Mouse (Mus musculus) R1 (cell line): ENCODE measurements at regions not wholly inside any gene's neighbourhood (a gene's known extent, or its start where the extent isn't known, plus 50 kb on each side); places are given as distances from the start of the nearest gene placed in this dataset.

Experiments
- DNase-seq: peaks from one replicate; pipeline ENCODE4 v3.0.0-alpha.2; 2018; ENCODE audit warnings: low read depth, low spot score

- no peak for DNase-seq
These were observed 55.5 kb downstream of the E030025P04Rik start for GRCm38 (mm10) chr11:109088488-109089252.

DNA sequence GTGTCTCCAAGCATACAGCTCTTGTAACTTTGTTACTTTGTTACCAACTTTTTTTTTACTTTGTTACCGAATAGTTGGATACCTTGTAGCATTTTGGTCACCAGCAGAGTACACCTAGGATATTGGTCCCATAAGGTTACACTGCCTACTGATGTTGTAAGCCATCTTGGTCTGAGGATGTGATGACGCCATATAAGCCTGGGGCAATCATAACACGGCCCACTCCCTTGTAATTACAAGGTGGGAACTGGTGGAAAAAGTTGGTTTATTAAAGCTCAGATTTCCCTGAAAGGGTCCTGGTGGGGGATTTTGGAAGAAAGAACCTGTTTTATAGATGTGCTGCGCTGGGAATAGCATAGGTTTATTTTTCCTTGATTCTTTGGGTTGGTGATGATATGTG, 62.2 kb downstream of the E030025P04Rik start:
- DNase-seq = no peak

DNA sequence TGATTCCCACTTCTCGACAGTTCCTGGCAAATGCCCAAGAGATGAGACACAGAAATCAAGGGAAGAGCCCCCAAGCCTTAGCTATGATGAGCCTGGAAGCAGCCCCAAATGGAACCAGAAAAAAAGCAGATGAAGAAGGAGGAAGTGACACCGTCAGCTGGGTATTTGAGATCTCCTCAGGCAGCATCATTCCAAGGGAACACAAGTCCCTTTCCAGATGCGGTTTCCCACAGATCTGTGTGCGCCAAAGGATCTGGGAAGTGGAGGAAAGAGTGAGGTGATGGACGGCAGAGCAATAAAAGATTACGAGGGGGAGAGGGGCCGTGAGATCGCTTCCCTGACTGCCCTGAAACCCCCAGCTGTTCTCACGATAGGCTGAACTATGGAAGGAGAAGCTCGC, 62.7 kb downstream of the E030025P04Rik start:
- DNase-seq = no peak

- DNase-seq = no peak
These were observed 63.2 kb downstream of the E030025P04Rik start for GRCm38 (mm10) chr11:109080847-109081415.

GRCm38 (mm10) chr11:109079466-109079865, 64.7 kb downstream of the E030025P04Rik start:
- no peak for DNase-seq

DNA sequence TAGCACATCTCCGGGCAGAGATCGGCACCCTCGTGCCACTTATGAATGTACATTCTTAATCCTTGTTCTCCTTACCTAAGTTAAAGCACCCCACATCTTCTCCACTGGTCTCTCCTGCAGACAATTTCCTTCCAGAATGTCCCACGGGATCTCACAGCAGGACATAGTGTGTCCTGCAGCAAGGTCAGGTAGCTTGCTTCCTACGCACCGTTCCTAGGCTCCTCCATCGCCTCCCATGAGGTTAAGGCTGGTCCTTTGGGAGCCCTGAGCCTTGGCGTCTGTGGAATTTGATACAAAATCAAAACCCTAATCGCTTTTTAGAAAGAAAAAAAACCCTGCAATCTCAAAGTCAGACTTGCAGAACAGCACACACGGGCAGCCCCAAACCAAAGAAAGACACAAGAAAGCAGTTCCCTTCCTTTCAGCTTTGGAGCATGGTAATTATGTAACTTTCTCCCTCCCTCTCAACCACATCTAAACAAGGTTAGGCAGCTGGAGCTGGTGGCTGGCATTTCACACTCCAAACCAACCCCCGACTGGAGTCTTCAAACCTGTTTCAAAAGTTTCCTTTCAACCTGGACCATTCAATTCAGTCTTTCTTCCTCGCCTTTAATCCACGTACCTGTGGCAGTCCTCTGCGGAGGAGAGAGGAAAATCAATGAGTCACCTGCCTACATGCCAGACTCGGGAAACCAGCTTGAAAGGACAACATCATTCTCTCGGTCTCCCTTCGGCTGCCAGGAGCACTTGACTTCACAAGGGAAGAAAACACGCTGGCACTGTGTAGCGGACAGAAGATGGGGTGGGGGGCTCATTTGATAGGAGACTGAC, 67.4 kb downstream of the E030025P04Rik start:
- DNase-seq = no peak

GRCm38 (mm10) chr11:109071340-109071739, 72.8 kb downstream of the E030025P04Rik start:
- DNase-seq = no peak

- no peak for DNase-seq
These were observed 73.8 kb downstream of the E030025P04Rik start for GRCm38 (mm10) chr11:109070412-109070811.

DNA sequence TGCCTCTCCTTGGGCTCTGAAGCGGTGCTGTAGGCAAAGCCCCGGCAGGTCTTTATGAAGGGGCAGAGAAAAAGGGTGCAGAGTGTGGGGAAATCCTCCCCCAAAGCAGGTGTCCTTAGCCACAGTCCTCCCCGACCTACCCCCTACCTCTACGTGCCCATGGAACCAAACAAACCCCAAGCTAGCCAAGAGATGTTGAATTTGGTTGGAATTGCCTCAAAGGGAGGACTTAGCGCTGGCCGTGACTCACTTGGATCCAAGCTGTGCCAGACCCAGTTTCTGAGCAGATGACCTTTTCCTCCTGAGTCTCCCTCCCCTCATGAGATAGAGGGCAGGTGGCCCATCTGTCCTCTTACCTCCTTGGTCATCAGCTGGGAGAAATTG, 74.9 kb downstream of the E030025P04Rik start:
- no peak for DNase-seq

DNA sequence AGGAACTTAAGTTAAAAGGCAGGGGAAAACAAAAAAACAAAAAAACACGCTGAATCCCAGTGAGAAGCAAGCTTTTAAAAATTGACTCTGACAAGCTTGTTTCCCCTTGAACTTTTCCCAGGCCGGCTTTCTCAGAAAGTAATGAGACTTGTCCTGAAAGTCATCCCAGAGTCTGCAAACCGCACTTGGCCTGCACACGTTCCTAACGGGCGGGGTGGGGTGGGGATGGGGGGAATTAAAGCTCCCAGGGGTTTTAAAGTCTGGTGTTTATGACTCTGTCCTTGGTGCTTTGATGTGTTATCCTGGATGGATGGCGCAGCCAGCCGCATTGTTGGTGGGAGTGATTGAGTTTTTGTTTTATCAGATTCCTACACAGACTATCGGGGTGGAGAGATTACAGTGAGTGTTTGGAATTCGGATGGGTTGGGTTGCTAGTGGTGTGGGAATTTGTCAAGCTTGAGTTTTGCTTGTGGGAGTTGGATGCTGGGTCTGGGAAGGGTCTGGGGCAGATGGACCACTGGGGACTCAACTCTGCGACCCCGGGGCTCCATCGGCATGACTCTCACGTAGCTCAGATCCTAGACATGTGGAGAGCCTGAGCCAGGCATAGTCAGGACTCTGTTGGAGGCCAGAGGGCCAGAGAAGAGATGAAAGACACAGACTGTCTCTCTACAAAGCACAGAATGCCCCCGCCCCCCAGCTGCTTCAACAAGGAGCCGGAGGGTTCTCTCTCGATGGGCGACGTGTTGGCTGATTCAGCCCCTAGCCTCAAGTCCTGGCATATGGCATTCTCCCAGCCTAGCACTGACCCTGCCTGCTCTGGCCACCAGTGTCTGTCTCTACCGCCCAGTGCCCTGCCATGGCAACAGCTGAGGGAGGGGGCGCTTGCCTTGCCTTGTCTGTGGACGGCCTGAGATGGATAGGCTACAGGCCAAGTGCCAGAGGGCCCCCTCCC, 75.5 kb downstream of the E030025P04Rik start:
- peak; percentile 21 for DNase-seq

DNA sequence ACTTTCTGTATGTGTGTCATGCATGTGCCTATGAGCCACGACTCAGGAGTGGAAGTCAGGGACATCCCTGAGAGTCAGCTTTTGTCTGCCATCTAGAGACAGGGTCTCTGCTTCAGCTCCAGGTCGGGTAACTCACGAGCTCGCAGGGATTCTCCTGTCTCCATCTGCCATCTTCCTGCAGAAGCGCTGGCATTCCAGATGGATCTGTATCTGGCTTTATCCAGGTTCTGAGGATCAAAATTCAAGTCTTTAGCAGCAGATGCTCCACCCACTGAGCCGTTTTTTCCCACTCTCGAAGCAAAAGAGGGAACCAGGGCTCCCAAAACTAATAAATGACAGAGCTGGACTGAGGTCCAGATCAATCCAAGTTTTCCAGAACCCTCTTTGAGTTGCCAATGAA, 76.4 kb downstream of the E030025P04Rik start:
- DNase-seq = no peak

DNA sequence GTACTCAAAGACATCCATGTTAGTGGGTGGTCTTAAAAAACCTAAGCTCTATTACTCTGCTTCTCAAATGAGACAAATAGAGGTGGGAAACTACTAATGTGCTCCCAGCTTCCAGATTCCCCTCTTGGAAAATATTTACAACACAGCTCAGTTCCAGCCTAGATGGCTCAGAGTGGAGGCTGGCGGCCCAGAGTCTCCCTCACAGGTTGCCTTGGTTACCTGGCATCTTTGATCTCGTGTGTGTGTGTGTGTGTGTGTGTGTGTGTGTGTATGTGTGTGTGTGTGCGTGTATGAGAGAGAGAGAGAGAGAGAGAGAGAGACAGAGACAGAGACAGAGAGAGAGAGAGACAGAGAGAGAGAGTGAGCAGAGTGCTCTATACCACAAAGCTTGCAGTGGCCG, 82.2 kb downstream of the E030025P04Rik start:
- no peak for DNase-seq

DNA sequence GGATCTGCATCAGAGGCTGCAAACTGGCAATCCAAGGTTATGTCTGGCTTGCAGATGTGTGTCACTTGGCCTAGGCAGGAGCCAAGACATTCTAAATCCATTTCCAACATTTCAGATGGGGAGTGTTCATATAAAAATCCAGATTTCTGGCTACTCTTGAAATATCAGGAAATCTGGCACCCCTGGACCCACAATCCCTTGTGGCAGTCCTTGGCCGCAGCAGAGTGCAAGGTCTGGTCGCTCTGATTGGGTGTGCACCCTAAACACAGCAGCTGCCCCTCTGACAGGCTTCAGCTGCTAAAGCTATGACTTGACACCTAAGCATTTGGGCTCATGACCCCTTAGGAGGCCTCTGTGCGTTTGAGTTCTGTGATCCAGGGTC, 83.7 kb downstream of the E030025P04Rik start:
- no peak for DNase-seq

DNA sequence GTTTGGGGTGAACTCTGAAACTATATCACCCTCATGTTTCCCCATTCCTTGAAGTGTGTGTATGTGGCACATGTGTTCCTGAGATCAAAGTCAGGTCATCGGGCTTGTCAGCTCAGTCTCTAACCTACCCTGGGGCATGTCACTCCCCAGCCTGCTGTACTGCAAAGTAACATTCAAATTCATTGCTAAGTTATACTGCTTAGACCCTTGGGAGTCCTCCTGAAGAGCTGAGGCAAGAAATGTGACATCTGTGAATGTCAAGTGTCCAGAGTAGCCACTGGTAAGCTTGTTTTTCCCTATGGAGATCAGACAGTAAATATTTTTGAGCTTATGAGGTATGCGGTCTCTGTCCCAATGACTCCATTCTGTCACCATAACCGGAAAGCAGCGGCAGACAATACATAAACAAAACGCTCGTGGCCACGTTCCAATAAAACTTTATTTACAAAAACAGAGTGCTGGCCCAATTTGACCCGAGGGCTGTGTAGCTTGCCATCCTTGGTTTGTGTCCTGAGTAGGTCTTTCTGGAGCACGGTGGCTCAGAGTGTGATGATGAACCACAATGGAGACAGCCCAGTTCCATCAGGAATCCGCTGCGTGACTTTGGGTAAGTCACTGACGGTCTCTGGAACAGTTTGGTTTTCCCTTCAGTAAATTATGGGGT, 84.2 kb downstream of the E030025P04Rik start:
- DNase-seq = no peak

DNA sequence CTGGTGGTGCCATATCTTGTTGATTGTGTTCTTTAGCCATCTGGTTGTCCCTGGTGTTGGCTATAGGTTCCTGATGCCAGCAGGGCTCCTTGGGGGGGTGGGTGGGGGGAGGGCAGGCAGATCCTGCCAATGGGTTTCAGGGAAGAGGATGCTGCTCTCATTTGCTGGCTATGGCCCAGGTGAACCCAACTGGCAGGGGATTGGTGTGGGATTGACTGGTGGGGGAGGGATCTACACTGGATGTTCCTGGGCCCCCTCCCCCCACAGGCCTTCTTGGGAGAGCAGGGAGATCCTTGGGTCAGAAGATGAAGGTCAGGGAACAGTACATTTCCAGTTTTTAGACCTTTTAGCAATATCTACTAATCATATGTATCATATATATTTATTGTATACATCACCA, 86.1 kb downstream of the E030025P04Rik start:
- no peak for DNase-seq

DNA sequence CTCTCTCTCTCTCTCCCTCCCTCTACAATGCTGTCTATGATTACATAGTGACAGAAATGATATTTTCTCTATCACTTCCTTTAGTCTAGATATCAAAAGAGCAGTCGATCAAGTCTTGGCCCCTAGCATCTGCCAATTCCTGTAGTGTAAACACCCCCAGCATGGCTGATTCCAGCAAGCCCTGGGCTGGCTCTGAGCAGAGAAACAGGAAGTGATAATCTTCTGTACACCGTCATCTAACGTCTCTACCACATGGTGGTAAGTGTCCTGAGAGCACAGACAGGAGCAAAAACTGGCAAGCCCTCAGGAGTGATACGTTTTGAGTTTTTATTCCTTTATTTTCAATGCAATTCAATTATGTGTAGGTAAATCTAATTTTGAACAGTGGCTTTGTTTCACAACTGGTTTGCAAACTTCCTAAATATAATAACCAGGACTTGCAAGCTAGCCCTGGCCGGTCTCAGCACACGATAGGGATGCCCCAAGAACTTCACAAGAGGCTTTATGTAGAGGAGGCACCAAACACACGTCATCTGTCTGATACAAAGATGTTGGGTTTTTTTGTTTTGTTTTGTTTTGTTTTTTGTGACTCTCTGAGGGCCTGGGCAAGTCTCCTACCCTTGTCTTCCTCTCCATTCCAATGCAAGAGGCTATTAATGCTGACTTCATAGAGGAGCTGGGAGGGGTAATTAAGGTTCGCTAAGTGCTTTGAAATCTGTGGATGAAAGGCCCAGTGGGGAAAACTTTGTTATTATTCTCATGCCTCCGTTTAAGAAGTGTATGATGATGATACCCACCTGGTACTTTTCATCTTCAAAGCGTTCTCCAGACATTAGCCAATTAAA, 95.7 kb downstream of the E030025P04Rik start:
- no peak for DNase-seq

- no peak for DNase-seq
These were observed 96.6 kb downstream of the E030025P04Rik start for GRCm38 (mm10) chr11:109047483-109048110.

DNA sequence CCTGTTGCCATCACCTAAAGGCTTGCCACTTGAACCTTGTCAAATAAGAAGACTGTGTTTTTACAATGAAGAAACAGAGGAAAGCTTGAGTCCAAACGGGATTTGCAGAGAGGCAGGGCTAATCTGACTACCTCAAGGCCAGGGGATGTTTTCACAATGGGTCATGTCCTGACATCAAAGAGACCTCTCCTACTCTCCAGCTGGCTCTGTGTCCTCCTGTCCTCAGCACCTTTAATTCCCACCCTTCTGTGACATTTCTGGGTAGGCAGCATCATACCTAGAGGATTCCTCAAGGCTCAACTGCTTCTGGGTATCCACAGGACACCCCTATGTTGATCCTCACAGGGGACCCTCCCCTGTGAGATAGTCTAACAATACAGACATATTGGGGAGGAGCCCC, 97.7 kb downstream of the E030025P04Rik start:
- DNase-seq = no peak

DNA sequence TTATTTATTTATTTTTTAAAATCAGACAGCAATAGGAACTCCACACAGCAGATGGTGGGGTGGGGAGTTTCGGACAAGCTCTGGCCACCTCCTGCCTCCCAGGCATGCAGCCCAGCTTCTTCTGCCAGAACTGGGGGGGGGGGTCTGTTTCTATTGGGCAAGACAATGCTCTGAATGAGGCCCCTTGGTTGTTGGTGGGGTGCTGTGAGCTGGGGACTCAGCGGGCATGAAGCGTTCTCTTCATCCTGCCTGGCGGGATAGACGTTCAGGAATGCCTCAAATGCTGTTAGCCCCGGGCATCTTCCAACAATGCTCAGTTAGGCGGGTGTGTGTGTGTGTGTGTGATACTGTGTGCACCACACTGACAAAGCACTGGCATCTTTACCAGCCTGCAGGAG, 103.7 kb downstream of the E030025P04Rik start:
- DNase-seq = no peak
